Mouse (Mus musculus) kidney, postnatal 4 days (tissue): ENCODE measurements around the gene Fam173a.
A peak's percentile ranks its signal among the peaks of the same experiment; 100 is the strongest.
"Not testable (repeated sequence)": the region's sequence is repeated elsewhere in the genome, so short reads cannot be mapped to it uniquely, and the experiment has no call there.

Experiments used
- DNase-seq, 2 experiments: peaks; one replicate each; pipeline ENCODE4 v3.0.0; 2021; ENCODE audit warnings: mixed read lengths in 2 of 2

Gene Fam173a

GRCm38 (mm10) chr17:25828712-25829557, 36.2 kb upstream of the Fam173a start, which contains the start of gene Jmjd8:
Gene Jmjd8 (plus strand): TSS chr17:25828867.
- peak; percentile 84 to 90 for DNase-seq

- peak in 1 of 2 experiments; percentile 28 for DNase-seq
Observed at GRCm38 (mm10) chr17:25828223-25828594, 35.5 kb upstream of the Fam173a start.

GRCm38 (mm10) chr17:25827546-25828222, 35.0 kb upstream of the Fam173a start:
- no peak for DNase-seq

GRCm38 (mm10) chr17:25827011-25827410, 34.3 kb upstream of the Fam173a start:
- DNase-seq: no peak

GRCm38 (mm10) chr17:25825984-25826570, 33.4 kb upstream of the Fam173a start:
- no peak for DNase-seq

GRCm38 (mm10) chr17:25825311-25825710, 32.6 kb upstream of the Fam173a start:
- no peak for DNase-seq

GRCm38 (mm10) chr17:25824362-25825142, 31.9 kb upstream of the Fam173a start:
- DNase-seq: peak in 1 of 2 experiments; percentile 2

GRCm38 (mm10) chr17:25823452-25823851, 30.8 kb upstream of the Fam173a start, which contains the start of gene Wdr24:
Gene Wdr24 (plus strand): TSS chr17:25823627.
- DNase-seq: peak; percentile 75 to 83

GRCm38 (mm10) chr17:25818851-25819780, 26.4 kb upstream of the Fam173a start:
- DNase-seq: peak in 1 of 2 experiments; percentile 33

- DNase-seq: no peak
Observed at GRCm38 (mm10) chr17:25817662-25818061, 25.0 kb upstream of the Fam173a start.

GRCm38 (mm10) chr17:25813471-25813870, 20.8 kb upstream of the Fam173a start:
- peak; percentile 97 to 98 for DNase-seq

- no peak for DNase-seq
Observed at GRCm38 (mm10) chr17:25810890-25811289, 18.2 kb upstream of the Fam173a start.

- DNase-seq: no peak
Observed at GRCm38 (mm10) chr17:25809606-25810340, 17.1 kb upstream of the Fam173a start.

- DNase-seq: peak; percentile 72 to 81
Observed at GRCm38 (mm10) chr17:25808789-25809605, 16.3 kb upstream of the Fam173a start, which contains the start of gene Fbxl16. Gene Fbxl16 (plus strand): TSS chr17:25809085.

- DNase-seq: no peak
Observed at GRCm38 (mm10) chr17:25808028-25808427, 15.3 kb upstream of the Fam173a start.

- DNase-seq: not testable (repeated sequence)
Observed at GRCm38 (mm10) chr17:25807452-25807851, 14.8 kb upstream of the Fam173a start.

- no peak for DNase-seq
Observed at GRCm38 (mm10) chr17:25806507-25806906, 13.8 kb upstream of the Fam173a start.

- no peak for DNase-seq
Observed at GRCm38 (mm10) chr17:25802825-25803517, 10.3 kb upstream of the Fam173a start.

- DNase-seq: peak; percentile 70 to 77
Observed at GRCm38 (mm10) chr17:25801029-25801428, 8.3 kb upstream of the Fam173a start.
